Mouse (Mus musculus) embryonic fibroblast, embryonic 13.5 days (primary cell): ENCODE results near the gene Poc1a. TPM values are rescaled to one million over a fixed set of nuclear protein-coding genes. Genes with fewer than 3 reads are reported as not detected.

Source experiments
- H3K27ac ChIP-seq: 2 replicates; pipeline ENCODE4 v1.5.1; 2012; ENCODE audit warnings: low read length, control low read depth, inconsistent platforms; ENCODE audit not compliant: insufficient read depth
- H3K4me1 ChIP-seq: 2 replicates; pipeline ENCODE4 v1.6.1; 2011; ENCODE audit warnings: low read length; ENCODE audit not compliant: control insufficient read depth, insufficient read depth
- H3K4me3 ChIP-seq: 2 replicates; pipeline ENCODE4 v1.5.1; 2011; ENCODE audit warnings: mild to moderate bottlenecking, control low read depth, low read length; ENCODE audit not compliant: insufficient read depth
- CTCF ChIP-seq: IDR thresholded peaks from 2 replicates; pipeline ENCODE4 v1.5.1; 2011; ENCODE audit warnings: mild to moderate bottlenecking, control low read depth, low read length, moderate library complexity, borderline replicate concordance; ENCODE audit not compliant: insufficient read depth
- POLR2A ChIP-seq: IDR thresholded peaks from 2 replicates; pipeline ENCODE4 v1.6.1; 2011; ENCODE audit warnings: low read depth, mild to moderate bottlenecking, control low read depth, low read length, moderate library complexity
- polyA plus RNA-seq: library from polyadenylated mRNA; stranded (reverse); fragments of >200 nt; gene quantifications from 2 replicates; pipeline ENCODE4 v1.2.4, GENCODE M21; 2011; ENCODE audit warnings: low read depth; ENCODE audit not compliant: missing spikeins, insufficient read length

Poc1a gene
- polyA plus RNA-seq, 1 experiment, result 12.0 TPM

- Histone ChIP-seq H3K4me3 (no peak overlapping the region), H3K4me1 (peaks cover 19% of the 10 kb centered on the region), H3K27ac (no peak overlapping the region)
- no peak for TF ChIP-seq CTCF
- TF ChIP-seq POLR2A, result no peak
Observed at GRCm38 (mm10) chr9:106342573-106342972, 61.7 kb downstream of the Poc1a start.

GRCm38 (mm10) chr9:106345167-106345566 lies 64.3 kb downstream of the Poc1a start:
- TF ChIP-seq CTCF (no peak), POLR2A (no peak)
- Histone ChIP-seq H3K4me3 (no peak overlapping the region), H3K4me1 (peaks cover 8% of the 10 kb centered on the region), H3K27ac (peak overlapping the region; percentile 22; the same call in 1 of the 2 replicates)

- Histone ChIP-seq H3K4me3 (no peak overlapping the region), H3K4me1 (peaks cover 8% of the 10 kb centered on the region), H3K27ac (no peak overlapping the region)
- TF ChIP-seq CTCF (no peak), POLR2A (no peak)
Observed at GRCm38 (mm10) chr9:106345630-106346029, 64.8 kb downstream of the Poc1a start.

GRCm38 (mm10) chr9:106348281-106348680 lies 67.4 kb downstream of the Poc1a start:
- Histone ChIP-seq H3K4me1 (peaks cover 8% of the 10 kb centered on the region), H3K4me3 (no peak overlapping the region), H3K27ac (no peak overlapping the region)
- no peak for TF ChIP-seq POLR2A
- no peak for TF ChIP-seq CTCF

GRCm38 (mm10) chr9:106349075-106349474 lies 68.2 kb downstream of the Poc1a start:
- Histone ChIP-seq H3K27ac (no peak overlapping the region), H3K4me1 (peaks cover 10% of the 10 kb centered on the region), H3K4me3 (no peak overlapping the region)
- TF ChIP-seq CTCF, result peak; percentile 61; the same call in 1 of the 2 replicates
- no peak for TF ChIP-seq POLR2A

- Histone ChIP-seq H3K4me1 (0 out of 2 replicates have a peak, but pooled peaks cover 3% of the 10 kb centered on the region), H3K27ac (no peak overlapping the region), H3K4me3 (no peak overlapping the region)
- TF ChIP-seq CTCF (no peak), POLR2A (no peak)
Observed at GRCm38 (mm10) chr9:106351178-106351577, 70.3 kb downstream of the Poc1a start.

DNA sequence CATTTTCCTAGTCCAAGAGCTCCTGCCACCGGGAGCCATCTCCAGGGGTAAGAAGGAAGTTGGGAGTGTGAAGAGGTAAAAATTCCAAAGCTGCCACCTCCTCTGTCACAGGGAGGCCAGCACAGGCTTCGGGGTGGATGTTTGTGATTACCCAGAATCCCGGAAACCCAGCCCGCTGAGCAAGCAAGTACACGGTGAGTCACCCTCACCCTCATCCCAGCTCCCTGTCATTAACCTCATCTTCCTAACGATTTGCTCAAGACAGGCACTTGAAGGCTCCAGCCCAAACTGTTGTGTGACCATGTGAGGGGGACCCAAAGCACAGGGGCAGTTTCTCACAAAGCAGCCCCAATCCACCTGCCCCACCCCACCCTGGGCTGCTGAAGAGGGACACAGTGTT lies 72.9 kb downstream of the Poc1a start:
- no peak overlapping the region for H3K27ac ChIP-seq
- TF ChIP-seq CTCF (no peak), POLR2A (no peak)
- H3K4me1 ChIP-seq, result 0 out of 2 replicates have a peak, but pooled peaks cover 3% of the 10 kb centered on the region
- H3K4me3 ChIP-seq, result no peak overlapping the region

- TF ChIP-seq POLR2A, result no peak
- no peak for TF ChIP-seq CTCF
- Histone ChIP-seq H3K4me1 (0 out of 2 replicates have a peak, but pooled peaks cover 3% of the 10 kb centered on the region), H3K4me3 (no peak overlapping the region), H3K27ac (no peak overlapping the region)
Observed at GRCm38 (mm10) chr9:106354810-106355209, 73.9 kb downstream of the Poc1a start.

DNA sequence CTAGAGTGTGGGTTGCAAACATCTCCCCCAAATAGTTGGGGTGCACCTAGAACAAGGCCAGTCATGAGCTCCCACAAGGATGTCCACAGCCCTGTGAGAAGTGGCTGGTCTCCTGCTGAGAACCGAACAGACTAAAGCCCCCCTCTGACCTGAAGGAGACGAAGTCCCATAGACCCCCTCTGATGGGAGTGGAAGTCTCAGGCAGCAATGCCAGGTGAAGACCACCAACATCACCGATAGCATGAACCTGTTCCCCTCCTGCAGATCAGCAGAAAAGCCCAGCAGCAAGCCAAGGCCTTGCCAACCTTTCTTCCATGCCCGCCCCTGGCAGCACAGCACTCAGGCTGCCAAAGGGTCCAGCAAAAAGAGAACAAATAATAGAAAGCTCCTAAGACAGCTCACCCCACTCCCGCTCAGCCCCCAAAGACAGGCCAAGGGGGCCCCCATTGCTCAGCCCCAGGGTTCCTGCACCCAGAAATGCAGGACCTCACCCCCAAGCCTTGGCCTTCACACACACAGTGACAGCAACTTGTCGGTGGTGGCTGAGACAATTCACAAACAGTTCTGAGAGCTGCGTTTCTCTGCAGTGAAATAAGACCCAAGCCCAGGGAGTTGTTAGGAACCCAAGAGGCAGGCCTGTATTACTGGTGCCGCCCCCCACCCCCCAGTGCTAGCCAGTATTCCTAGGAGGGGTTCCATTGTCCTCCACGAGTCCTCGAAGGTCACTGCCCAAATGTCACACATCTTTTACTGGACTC lies 74.5 kb downstream of the Poc1a start:
- Histone ChIP-seq H3K27ac (no peak overlapping the region), H3K4me3 (no peak overlapping the region), H3K4me1 (0 out of 2 replicates have a peak, but pooled peaks cover 3% of the 10 kb centered on the region)
- no peak for TF ChIP-seq CTCF
- TF ChIP-seq POLR2A, result no peak

DNA sequence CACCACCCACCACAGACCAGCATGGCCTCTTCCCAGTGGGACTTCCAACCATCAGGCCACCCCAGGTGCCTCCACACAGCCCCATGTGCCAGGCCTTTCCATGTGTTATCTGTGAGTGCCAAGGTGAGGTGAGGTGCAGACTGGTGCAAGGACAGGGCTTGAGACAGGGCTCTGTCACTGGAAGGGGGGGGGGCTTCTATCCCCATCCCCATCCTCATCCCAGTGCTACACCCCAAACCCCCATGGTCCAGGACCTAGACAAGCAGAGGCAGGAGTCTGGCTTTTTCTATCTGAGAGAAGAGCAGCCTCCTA lies 75.1 kb downstream of the Poc1a start:
- TF ChIP-seq CTCF (no peak), POLR2A (no peak)

More for the DNA sequence above, 75.1 kb downstream of the Poc1a start:
- Histone ChIP-seq H3K4me1 (0 out of 2 replicates have a peak, but pooled peaks cover 3% of the 10 kb centered on the region), H3K27ac (no peak overlapping the region), H3K4me3 (no peak overlapping the region)
